Mouse (Mus musculus) heart, postnatal 36 days (tissue): ENCODE measurements around the gene 9330161L09Rik. TPM values are rescaled to one million over a fixed set of nuclear protein-coding genes. Genes with fewer than 3 reads are reported as not detected.

ENCODE experiments used
- total RNA-seq, 2 experiments: library from RNA; stranded (reverse); gene quantifications; 2 replicates each; pipeline ENCODE4 v1.2.3; 2021

Gene 9330161L09Rik
- total RNA-seq, 2 experiments from 2014 or later, result 1.3 to 1.4 TPM

Other genes with a start within 250 kb of the 9330161L09Rik start
- under 1 TPM in 1 of 2 experiments, not detected in 1; 0.43 TPM for gene Prima1, start 165.7 kb downstream of the 9330161L09Rik start, total RNA-seq
- not detected for gene Fam181a, start 96.8 kb downstream of the 9330161L09Rik start, total RNA-seq
- gene Asb2, start 51.8 kb downstream of the 9330161L09Rik start, total RNA-seq, result 100 to 1,000 TPM; 370 to 512 TPM
- gene Otub2, start 19.1 kb downstream of the 9330161L09Rik start, total RNA-seq, result 1 to 10 TPM; 2.6 to 4.5 TPM
- gene Ddx24, start 18.0 kb upstream of the 9330161L09Rik start, total RNA-seq, result 10 to 100 TPM; 81.2 to 82.6 TPM
- 10 to 100 TPM; 64.1 to 65.7 TPM for gene Ifi27, start 26.4 kb upstream of the 9330161L09Rik start, total RNA-seq
- 10 to 100 TPM; 43.8 to 98.9 TPM for gene Ifi27l2a, start 35.9 kb upstream of the 9330161L09Rik start, total RNA-seq
- not detected for gene Ifi27l2b, start 49.4 kb upstream of the 9330161L09Rik start, total RNA-seq
- under 1 TPM; 0.33 to 0.53 TPM for gene Ppp4r4, start 124.5 kb upstream of the 9330161L09Rik start, total RNA-seq
- not detected for gene Serpina10, start 223.6 kb upstream of the 9330161L09Rik start, total RNA-seq
- gene Serpina6, start 249.4 kb upstream of the 9330161L09Rik start, total RNA-seq, result not detected